Comparison of ENCODE assay signal across 7 mouse cellular contexts in genomic region chr6:148249221-148249620, GRCm38 (mm10).
"Had no signal": no experiment of that assay in that cellular context is flagged by ENCODE, and none has a peak within 500 bp of the region (broad histone marks: within the 10 kb centered on the region; RNA-seq: fewer than 3 reads in every experiment).

No protein-coding gene starts in this region.

- H3K9ac ChIP-seq: limb, embryonic 15.5 days; liver, embryonic 12.5 days; lung, embryonic 14.5 days had no signal

- H3K9me3 ChIP-seq: limb, embryonic 15.5 days; liver, embryonic 12.5 days; midbrain, embryonic 10.5 days had no signal

- H3K4me2 ChIP-seq: limb, embryonic 15.5 days; liver, embryonic 12.5 days; lung, embryonic 14.5 days had no signal

- H3K4me3 ChIP-seq: limb, embryonic 15.5 days; liver, embryonic 12.5 days; midbrain, embryonic 10.5 days had no signal

- H3K27ac ChIP-seq: kidney, postnatal 0 days; limb, embryonic 15.5 days; liver, embryonic 12.5 days; midbrain, embryonic 10.5 days had no signal

- DNase-seq: layer of hippocampus, postnatal 36 days; thymus, adult 18-20 months had no signal

- H3K4me1 ChIP-seq: limb, embryonic 15.5 days had no signal

- H3K36me3 ChIP-seq: limb, embryonic 15.5 days; liver, embryonic 12.5 days; midbrain, embryonic 10.5 days had no signal

- ATAC-seq: liver, embryonic 12.5 days had no signal

- H3K27me3 ChIP-seq: limb, embryonic 15.5 days; liver, embryonic 12.5 days had no signal
